Mouse (Mus musculus): ENCODE measurements around the gene Lman2l. TPM values are rescaled to one million over a fixed set of nuclear protein-coding genes. Genes with fewer than 3 reads are reported as not detected.

The Lman2l gene
- total RNA-seq, 1 experiment, result 13.0 TPM

- Histone ChIP-seq H3K4me3 (ENCODE audit: insufficient read depth in 1 of 2, low read depth in 1 of 2, low read length in 2 of 2, poor library complexity in 1 of 2, severe bottlenecking in 1 of 2) (no peak overlapping the region), H3K36me3 (ENCODE audit: control insufficient read depth, insufficient read depth, low read length, poor library complexity, severe bottlenecking) (no peaks in the 10 kb centered on the region), H3K9me3 (ENCODE audit: control insufficient read depth, insufficient read depth, low read depth, low read length) (no peaks in the 10 kb centered on the region), H3K9ac (ENCODE audit: insufficient read depth, low read depth, low read length, poor library complexity, severe bottlenecking) (no peak overlapping the region), H3K4me1 (ENCODE audit: control insufficient read depth in 2 of 2, insufficient read depth in 2 of 2, low read length in 2 of 2, poor library complexity in 1 of 2) (no peaks in the 10 kb centered on the region), H3K27ac (ENCODE audit: insufficient read depth, low read depth, low read length, poor library complexity, severe bottlenecking) (no peak overlapping the region)
- no peak for TF ChIP-seq MAFK (IDR thresholded peaks at IDR 0.05; ENCODE audit: insufficient read depth, low read depth, low read length)
- TF ChIP-seq HCFC1 (IDR thresholded peaks at IDR 0.05; ENCODE audit: borderline replicate concordance, insufficient read depth, low read length), result no peak
- TF ChIP-seq CHD2 (IDR thresholded peaks at IDR 0.05; ENCODE audit: low read depth, low read length), result no peak
- no peak for TF ChIP-seq ZC3H11A (IDR thresholded peaks at IDR 0.05; ENCODE audit: borderline replicate concordance, low read depth, low read length)
- TF ChIP-seq ZNF384 (IDR thresholded peaks at IDR 0.05; ENCODE audit: low read depth, low read length), result no peak
- in situ Hi-C loops (cut with MboI; ENCODE audit: low sequenced_read_pairs in 2 of 2, unreplicated experiment in 2 of 2), result no loop called here
- DNase-seq (ENCODE audit: low read depth, low spot score), result no peak
These were observed 33.3 kb upstream of the Lman2l start for GRCm38 (mm10) chr1:36478343-36478795.

- no peak overlapping the region for H3K27ac ChIP-seq (ENCODE audit: insufficient read depth, low read depth, low read length, poor library complexity, severe bottlenecking)
- 0 out of 4 replicates have a peak, but pooled peaks cover 0 to 2% of the 10 kb centered on the region in 2 experiments for H3K4me1 ChIP-seq (ENCODE audit: control insufficient read depth in 2 of 2, insufficient read depth in 2 of 2, low read length in 2 of 2, poor library complexity in 1 of 2)
- no peak for DNase-seq (ENCODE audit: low read depth, low spot score)
- H3K9me3 ChIP-seq (ENCODE audit: control insufficient read depth, insufficient read depth, low read depth, low read length), result no peaks in the 10 kb centered on the region
- TF ChIP-seq ZNF384 (IDR thresholded peaks at IDR 0.05; ENCODE audit: low read depth, low read length), result no peak
- no peak for TF ChIP-seq ZC3H11A (IDR thresholded peaks at IDR 0.05; ENCODE audit: borderline replicate concordance, low read depth, low read length)
- TF ChIP-seq CHD2 (IDR thresholded peaks at IDR 0.05; ENCODE audit: low read depth, low read length), result no peak
- TF ChIP-seq HCFC1 (IDR thresholded peaks at IDR 0.05; ENCODE audit: borderline replicate concordance, insufficient read depth, low read length), result no peak
- TF ChIP-seq MAFK (IDR thresholded peaks at IDR 0.05; ENCODE audit: insufficient read depth, low read depth, low read length), result no peak
- in situ Hi-C loops (cut with MboI; ENCODE audit: low sequenced_read_pairs in 2 of 2, unreplicated experiment in 2 of 2), result no loop called here
- H3K36me3 ChIP-seq (ENCODE audit: control insufficient read depth, insufficient read depth, low read length, poor library complexity, severe bottlenecking), result no peaks in the 10 kb centered on the region
- H3K9ac ChIP-seq (ENCODE audit: insufficient read depth, low read depth, low read length, poor library complexity, severe bottlenecking), result no peak overlapping the region
- H3K4me3 ChIP-seq (ENCODE audit: insufficient read depth in 1 of 2, low read depth in 1 of 2, low read length in 2 of 2, poor library complexity in 1 of 2, severe bottlenecking in 1 of 2), result no peak overlapping the region
These were observed 31.4 kb upstream of the Lman2l start for GRCm38 (mm10) chr1:36476426-36476825.

GRCm38 (mm10) chr1:36475480-36476110 lies 30.5 kb upstream of the Lman2l start:
- no peaks in the 10 kb centered on the region for H3K9me3 ChIP-seq (ENCODE audit: control insufficient read depth, insufficient read depth, low read depth, low read length)
- in situ Hi-C loops (cut with MboI; ENCODE audit: low sequenced_read_pairs in 2 of 2, unreplicated experiment in 2 of 2), result no loop called here
- no peak overlapping the region for H3K27ac ChIP-seq (ENCODE audit: insufficient read depth, low read depth, low read length, poor library complexity, severe bottlenecking)
- no peak for DNase-seq (ENCODE audit: low read depth, low spot score)
- no peak overlapping the region for H3K9ac ChIP-seq (ENCODE audit: insufficient read depth, low read depth, low read length, poor library complexity, severe bottlenecking)
- 0 out of 4 replicates have a peak, but pooled peaks cover 0 to 2% of the 10 kb centered on the region in 2 experiments for H3K4me1 ChIP-seq (ENCODE audit: control insufficient read depth in 2 of 2, insufficient read depth in 2 of 2, low read length in 2 of 2, poor library complexity in 1 of 2)
- H3K4me3 ChIP-seq (ENCODE audit: insufficient read depth in 1 of 2, low read depth in 1 of 2, low read length in 2 of 2, poor library complexity in 1 of 2, severe bottlenecking in 1 of 2), result no peak overlapping the region
- H3K36me3 ChIP-seq (ENCODE audit: control insufficient read depth, insufficient read depth, low read length, poor library complexity, severe bottlenecking), result no peaks in the 10 kb centered on the region
- TF ChIP-seq CHD2 (IDR thresholded peaks at IDR 0.05; ENCODE audit: low read depth, low read length), result no peak
- TF ChIP-seq MAFK (IDR thresholded peaks at IDR 0.05; ENCODE audit: insufficient read depth, low read depth, low read length), result no peak
- no peak for TF ChIP-seq ZNF384 (IDR thresholded peaks at IDR 0.05; ENCODE audit: low read depth, low read length)
- no peak for TF ChIP-seq ZC3H11A (IDR thresholded peaks at IDR 0.05; ENCODE audit: borderline replicate concordance, low read depth, low read length)
- no peak for TF ChIP-seq HCFC1 (IDR thresholded peaks at IDR 0.05; ENCODE audit: borderline replicate concordance, insufficient read depth, low read length)

GRCm38 (mm10) chr1:36474646-36475045 lies 29.6 kb upstream of the Lman2l start:
- no peak for DNase-seq (ENCODE audit: low read depth, low spot score)
- H3K4me1 ChIP-seq (ENCODE audit: control insufficient read depth in 2 of 2, insufficient read depth in 2 of 2, low read length in 2 of 2, poor library complexity in 1 of 2), result peaks cover 1 to 4% of the 10 kb centered on the region in 2 experiments; a peak in 1 of 4 replicates
- in situ Hi-C loops (cut with MboI; ENCODE audit: low sequenced_read_pairs in 2 of 2, unreplicated experiment in 2 of 2), result no loop called here
- H3K27ac ChIP-seq (ENCODE audit: insufficient read depth, low read depth, low read length, poor library complexity, severe bottlenecking), result no peak overlapping the region
- no peak for TF ChIP-seq MAFK (IDR thresholded peaks at IDR 0.05; ENCODE audit: insufficient read depth, low read depth, low read length)
- TF ChIP-seq CHD2 (IDR thresholded peaks at IDR 0.05; ENCODE audit: low read depth, low read length), result no peak
- H3K4me3 ChIP-seq (ENCODE audit: insufficient read depth in 1 of 2, low read depth in 1 of 2, low read length in 2 of 2, poor library complexity in 1 of 2, severe bottlenecking in 1 of 2), result no peak overlapping the region
- H3K9me3 ChIP-seq (ENCODE audit: control insufficient read depth, insufficient read depth, low read depth, low read length), result no peaks in the 10 kb centered on the region
- H3K9ac ChIP-seq (ENCODE audit: insufficient read depth, low read depth, low read length, poor library complexity, severe bottlenecking), result no peak overlapping the region
- H3K36me3 ChIP-seq (ENCODE audit: control insufficient read depth, insufficient read depth, low read length, poor library complexity, severe bottlenecking), result no peaks in the 10 kb centered on the region
